Mouse (Mus musculus) midbrain, embryonic 16.5 days (tissue): ENCODE measurements around the gene G6pd2. TPM values are rescaled to one million over a fixed set of nuclear protein-coding genes. Genes with fewer than 3 reads are reported as not detected.

Source experiments
- ATAC-seq: fragments of 200-750 bp; cut with Nextera tagmentation; 2 replicates; pipeline ENCODE4 v1.8.0; 2017; ENCODE audit warnings: moderate TSS enrichment
- H3K27ac ChIP-seq: fragments of 300-500 bp; sonication (generic); 2 replicates; pipeline ENCODE4 v1.5.1; 2014; ENCODE audit warnings: mild to moderate bottlenecking, low read length, mixed read lengths
- H3K27me3 ChIP-seq: fragments of 300-500 bp; sonication (generic); 2 replicates; pipeline ENCODE4 v1.6.1; 2014; ENCODE audit warnings: low read depth, low read length, mixed read lengths; ENCODE audit not compliant: control insufficient read depth, insufficient read depth
- H3K36me3 ChIP-seq: fragments of 300-500 bp; sonication (generic); 2 replicates; pipeline ENCODE4 v1.6.1; 2014; ENCODE audit warnings: mild to moderate bottlenecking, low read length, moderate library complexity, mixed read lengths; ENCODE audit not compliant: control insufficient read depth, insufficient read depth
- H3K4me1 ChIP-seq: fragments of 300-500 bp; sonication (generic); 2 replicates; pipeline ENCODE4 v1.6.1; 2014; ENCODE audit warnings: mild to moderate bottlenecking, low read length, mixed read lengths; ENCODE audit not compliant: control insufficient read depth, insufficient read depth
- H3K4me2 ChIP-seq: fragments of 300-500 bp; sonication (generic); 2 replicates; pipeline ENCODE4 v1.6.1; 2014; ENCODE audit warnings: mild to moderate bottlenecking, low read length, mixed read lengths
- H3K4me3 ChIP-seq: fragments of 300-500 bp; sonication (generic); 2 replicates; pipeline ENCODE4 v1.5.1; 2014; ENCODE audit warnings: low read depth, mild to moderate bottlenecking, low read length, moderate library complexity, mixed read lengths
- H3K9ac ChIP-seq: fragments of 300-500 bp; sonication (generic); 2 replicates; pipeline ENCODE4 v1.6.1; 2014; ENCODE audit warnings: low read depth, low read length, mixed read lengths
- H3K9me3 ChIP-seq: fragments of 300-500 bp; sonication (generic); replicated peaks from 2 replicates; pipeline ENCODE4 v1.6.1; 2014; ENCODE audit warnings: mild to moderate bottlenecking, low read length, mixed read lengths; ENCODE audit not compliant: control insufficient read depth, poor library complexity, severe bottlenecking
- WGBS: fragments of 180-500 bp; shearing (Covaris S2); extraction: QIAGEN DNeasy Blood & Tissue Kit; methylation state at CpG from one replicate; pipeline ENCODE4 v1.1.7; 2014; 5-methylcytosine and 5-hydroxymethylcytosine counted together
- polyA plus RNA-seq: library from polyadenylated mRNA; unstranded; fragments of >200 nt; fragmentation: Nextera tagmentation; extraction: Ambion mirVana; gene quantifications from 2 replicates; pipeline ENCODE4 v1.2.1, GENCODE M21; 2015

The G6pd2 gene
- polyA plus RNA-seq, result not detected in 2 replicates

DNA sequence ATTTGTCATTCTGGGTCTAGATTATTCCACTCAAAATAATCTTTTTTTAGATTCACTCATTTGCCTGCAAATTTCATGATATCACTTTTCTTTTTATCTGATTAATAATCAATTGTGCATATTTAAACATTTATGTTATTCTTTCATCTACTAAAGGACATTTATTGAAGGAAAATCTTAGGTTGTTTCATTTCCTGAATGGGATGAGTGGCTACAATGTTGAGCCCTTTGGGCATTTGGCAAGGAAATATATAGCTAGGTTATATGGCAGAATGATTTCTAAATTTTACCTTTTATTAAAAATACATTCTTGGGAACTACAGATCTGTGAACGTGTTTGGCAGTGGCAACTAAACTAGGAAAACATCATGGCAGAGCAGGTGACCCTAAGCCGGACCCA is at the start of gene G6pd2:
Gene G6pd2 (plus strand): TSS at position 301 of the 400 bp plus-strand sequence.
- WGBS, result 99% methylated on average over 2 of the region's 2 CpGs
- H3K4me2 ChIP-seq, result no peak within 1 kb of the TSS
- H3K4me3 ChIP-seq, result no peak within 1 kb of the TSS
- no peaks in the 10 kb centered on the region for H3K36me3 ChIP-seq
- no peaks in the 10 kb centered on the region for H3K4me1 ChIP-seq
- no peak within 1 kb of the TSS for H3K27ac ChIP-seq
- H3K27me3 ChIP-seq, result no peaks in the 10 kb centered on the region
- no peak for ATAC-seq
- peaks cover 3% of the 10 kb centered on the region; the same call in 1 of the 2 replicates for H3K9me3 ChIP-seq
- no peak within 1 kb of the TSS for H3K9ac ChIP-seq

DNA sequence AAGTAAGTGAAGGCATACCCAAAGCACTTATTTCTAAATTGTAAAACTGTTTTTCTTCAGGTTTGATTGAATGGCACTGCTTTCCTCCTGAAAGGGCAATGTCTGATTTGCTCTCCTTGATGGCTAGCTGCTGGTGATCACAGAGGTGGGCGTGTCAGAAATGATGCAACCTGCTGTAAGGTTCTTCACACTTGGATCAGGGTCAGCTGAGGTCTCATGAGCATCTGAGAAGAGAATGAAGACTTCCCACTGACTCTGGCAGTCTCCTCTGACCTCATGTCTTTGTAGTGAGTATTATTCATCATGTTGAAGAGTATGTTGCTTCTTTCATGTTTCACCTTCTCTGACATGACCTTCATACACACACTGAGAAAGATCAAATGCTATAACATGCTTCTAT is 44.4 kb upstream of the G6pd2 start:
- 68% methylated on average over 1 of the region's 1 CpGs for WGBS
- Histone ChIP-seq H3K4me2 (no peak overlapping the region), H3K4me3 (no peak overlapping the region), H3K4me1 (no peaks in the 10 kb centered on the region), H3K36me3 (no peaks in the 10 kb centered on the region), H3K27me3 (no peaks in the 10 kb centered on the region), H3K27ac (no peak overlapping the region), H3K9ac (no peak overlapping the region), H3K9me3 (peaks cover 5% of the 10 kb centered on the region; the same call in 1 of the 2 replicates)
- no peak for ATAC-seq

DNA sequence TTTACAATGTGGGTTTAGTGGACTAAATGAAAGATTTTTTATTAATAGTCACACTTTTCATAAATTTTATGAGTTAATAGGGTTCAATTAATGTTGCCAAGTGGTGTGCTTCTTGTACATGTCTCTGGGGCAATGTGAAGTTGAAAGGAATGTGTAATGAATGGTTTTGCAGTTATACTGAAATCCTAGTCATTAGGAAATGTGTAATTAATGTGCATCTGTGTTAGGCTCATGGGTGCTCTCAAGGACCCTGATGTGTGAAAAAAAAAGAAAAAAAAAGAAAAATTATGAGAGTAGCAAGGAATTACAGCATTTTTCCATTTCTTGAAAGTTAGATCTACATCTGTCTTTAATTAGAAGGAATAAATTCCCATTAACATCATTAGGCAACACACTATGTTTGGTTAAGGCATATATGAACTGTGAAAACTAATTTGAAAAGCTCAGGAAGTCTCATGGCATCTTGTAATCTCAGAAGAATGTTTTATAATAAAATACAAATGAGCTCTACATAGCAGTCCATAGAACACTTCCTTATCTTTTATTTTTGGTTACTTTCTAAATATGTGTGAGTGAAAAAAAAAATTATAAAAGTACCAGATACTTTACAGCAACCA is 24.4 kb downstream of the G6pd2 start:
- H3K9me3 ChIP-seq, result no peaks in the 10 kb centered on the region
- no peak overlapping the region for H3K4me2 ChIP-seq
- no peak for ATAC-seq
- H3K4me1 ChIP-seq, result no peaks in the 10 kb centered on the region
- H3K9ac ChIP-seq, result no peak overlapping the region
- no peak overlapping the region for H3K4me3 ChIP-seq
- no peak overlapping the region for H3K27ac ChIP-seq
- no peaks in the 10 kb centered on the region for H3K36me3 ChIP-seq
- H3K27me3 ChIP-seq, result no peaks in the 10 kb centered on the region

DNA sequence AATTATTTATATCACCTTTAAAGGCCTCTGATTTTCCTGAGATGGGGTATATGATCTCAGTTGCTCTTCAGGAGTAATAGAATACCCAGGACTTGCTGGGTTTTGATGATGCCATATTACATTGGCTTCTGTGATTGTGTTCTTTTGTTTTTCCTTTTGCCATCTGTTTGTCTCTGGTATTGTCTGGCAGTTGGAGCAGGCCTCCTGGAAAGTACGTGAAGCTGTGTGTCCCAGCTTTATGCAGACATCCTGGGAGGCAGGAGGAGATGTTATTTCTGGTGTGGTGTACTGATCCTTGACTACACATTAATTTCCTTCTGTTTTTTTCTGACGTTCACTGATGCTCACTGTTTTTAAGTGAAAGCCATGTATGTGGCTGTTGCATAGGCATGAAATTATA is 35.3 kb downstream of the G6pd2 start:
- no peak for ATAC-seq

More for the DNA sequence above, 35.3 kb downstream of the G6pd2 start:
- Histone ChIP-seq H3K36me3 (no peaks in the 10 kb centered on the region), H3K4me1 (no peaks in the 10 kb centered on the region), H3K27ac (no peak overlapping the region), H3K4me3 (no peak overlapping the region), H3K27me3 (no peaks in the 10 kb centered on the region), H3K9me3 (no peaks in the 10 kb centered on the region), H3K9ac (no peak overlapping the region), H3K4me2 (no peak overlapping the region)
- WGBS, result 83% methylated on average over 2 of the region's 2 CpGs
